Comparison of ENCODE assay signal across 19 mouse cellular contexts in genomic region chr6:57798986-57799385, GRCm38 (mm10). TPM values are rescaled to one million over a fixed set of nuclear protein-coding genes. Genes with fewer than 3 reads are reported as not detected.
"Had no signal": no experiment of that assay in that cellular context is flagged by ENCODE, and none has a peak within 500 bp of the region (broad histone marks: within the 10 kb centered on the region; RNA-seq: fewer than 3 reads in every experiment).

No protein-coding gene starts in this region.

- H3K27ac ChIP-seq: kidney, embryonic 15.5 days; limb, embryonic 12.5 days; liver, embryonic 13.5 days; lung, embryonic 15.5 days; midbrain, embryonic 12.5 days; neural tube, embryonic 15.5 days had no signal

- DNase-seq: kidney, adult 2 months; kidney, postnatal 14 days; liver; liver, embryonic 13.5 days; liver, postnatal 0 days; thymus, postnatal 36 days had no signal

- H3K9me3 ChIP-seq: kidney, embryonic 15.5 days; limb, embryonic 12.5 days; liver, embryonic 13.5 days; lung, embryonic 15.5 days; midbrain, embryonic 12.5 days; neural tube, embryonic 15.5 days had no signal

- H3K4me1 ChIP-seq: limb, embryonic 12.5 days; midbrain, embryonic 12.5 days; neural tube, embryonic 15.5 days had no signal

- H3K27me3 ChIP-seq: kidney, embryonic 15.5 days; limb, embryonic 12.5 days; liver, embryonic 13.5 days; lung, embryonic 15.5 days; midbrain, embryonic 12.5 days; neural tube, embryonic 15.5 days had no signal

- ATAC-seq: liver, postnatal 0 days had no signal

- H3K36me3 ChIP-seq: kidney, embryonic 15.5 days; limb, embryonic 12.5 days; liver, embryonic 13.5 days; lung, embryonic 15.5 days; midbrain, embryonic 12.5 days had no signal

- H3K4me3 ChIP-seq: kidney, embryonic 15.5 days; limb, embryonic 12.5 days; liver, embryonic 13.5 days; lung, embryonic 15.5 days; midbrain, embryonic 12.5 days; myocyte; neural tube, embryonic 15.5 days had no signal

- H3K9ac ChIP-seq: kidney, embryonic 15.5 days; limb, embryonic 12.5 days; liver, embryonic 13.5 days; liver, postnatal 0 days; lung, embryonic 15.5 days; midbrain, embryonic 12.5 days; neural tube, embryonic 15.5 days had no signal

- H3K4me2 ChIP-seq: kidney, embryonic 15.5 days; limb, embryonic 12.5 days; liver, embryonic 13.5 days; lung, embryonic 15.5 days; midbrain, embryonic 12.5 days; neural tube, embryonic 15.5 days had no signal

RNA-seq across cellular contexts. Expression of gene Vmn1r21, which starts 51.2 kb away (rescaled TPM):
- total RNA-seq: layer of hippocampus, postnatal 25 days; left cerebral cortex, postnatal 25 days; megakaryocyte-erythroid progenitor cell, adult 5-6 weeks had no signal
- polyA plus RNA-seq: kidney, adult 2 months; large intestine, adult 2 months; liver, embryonic 13.5 days; liver, postnatal 0 days; lung, embryonic 15.5 days; midbrain, embryonic 12.5 days; myocyte; neural tube, embryonic 11.5 days; neural tube, embryonic 15.5 days; small intestine, adult 2 months; thymus, postnatal 0 days had no signal
